Mouse (Mus musculus): Measurements from ENCODE around the gene Nfix. TPM values are rescaled to one million over a fixed set of nuclear protein-coding genes. Genes with fewer than 3 reads are reported as not detected.

Nfix gene
- polyA plus RNA-seq, 1 experiment: 82.8 TPM

GRCm38 (mm10) chr8:84799136-84799931, 810 bp downstream of the Nfix start:
- Histone ChIP-seq H3K4me1 (ENCODE audit: control insufficient read depth, insufficient read depth, low read length) (peaks cover 15% of the 10 kb centered on the region), H3K27ac (ENCODE audit: insufficient read depth, low read length) (peak overlapping the region; percentile 93), H3K4me3 (ENCODE audit: insufficient read depth, low read length) (peak overlapping the region; percentile 41)
- TF ChIP-seq CTCF (IDR thresholded peaks at IDR 0.05; ENCODE audit: extremely low read depth, insufficient read depth, low read length) (no peak), POLR2A (IDR thresholded peaks at IDR 0.05; ENCODE audit: extremely low read depth, insufficient read depth, low read length) (no peak)

GRCm38 (mm10) chr8:84798446-84799135, 1.6 kb downstream of the Nfix start:
- no peak for TF ChIP-seq POLR2A (IDR thresholded peaks at IDR 0.05; ENCODE audit: extremely low read depth, insufficient read depth, low read length)
- no peak for TF ChIP-seq CTCF (IDR thresholded peaks at IDR 0.05; ENCODE audit: extremely low read depth, insufficient read depth, low read length)
- Histone ChIP-seq H3K27ac (ENCODE audit: insufficient read depth, low read length) (peak overlapping the region; percentile 93), H3K4me3 (ENCODE audit: insufficient read depth, low read length) (peak overlapping the region; percentile 41), H3K4me1 (ENCODE audit: control insufficient read depth, insufficient read depth, low read length) (peaks cover 15% of the 10 kb centered on the region)

DNA sequence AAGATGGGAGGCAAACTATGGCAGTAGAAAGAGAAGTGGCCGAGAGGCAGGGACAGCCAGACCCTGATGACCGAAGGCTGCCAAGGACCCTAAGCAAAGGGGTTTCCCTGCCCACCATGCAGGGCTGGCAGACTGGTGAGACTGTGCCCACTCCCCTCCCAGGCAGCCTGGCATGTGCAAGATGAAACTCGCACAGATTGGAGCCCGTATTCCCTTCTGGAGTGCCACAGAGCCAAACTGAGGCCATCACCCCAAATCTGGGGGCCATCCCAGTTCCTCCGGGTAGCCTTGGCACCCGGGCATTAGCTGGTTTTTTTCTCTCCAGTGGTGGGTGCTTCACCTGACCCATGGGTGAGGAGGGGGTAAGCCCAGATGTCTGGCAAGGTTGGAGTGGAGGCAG, 2.2 kb downstream of the Nfix start:
- no peak for TF ChIP-seq POLR2A (IDR thresholded peaks at IDR 0.05; ENCODE audit: extremely low read depth, insufficient read depth, low read length)
- no peak for TF ChIP-seq CTCF (IDR thresholded peaks at IDR 0.05; ENCODE audit: extremely low read depth, insufficient read depth, low read length)
- Histone ChIP-seq H3K27ac (ENCODE audit: insufficient read depth, low read length) (peak overlapping the region; percentile 93; the same call in 1 of the 2 replicates), H3K4me3 (ENCODE audit: insufficient read depth, low read length) (peak overlapping the region; percentile 41; the same call in 1 of the 2 replicates), H3K4me1 (ENCODE audit: control insufficient read depth, insufficient read depth, low read length) (peaks cover 20% of the 10 kb centered on the region)

DNA sequence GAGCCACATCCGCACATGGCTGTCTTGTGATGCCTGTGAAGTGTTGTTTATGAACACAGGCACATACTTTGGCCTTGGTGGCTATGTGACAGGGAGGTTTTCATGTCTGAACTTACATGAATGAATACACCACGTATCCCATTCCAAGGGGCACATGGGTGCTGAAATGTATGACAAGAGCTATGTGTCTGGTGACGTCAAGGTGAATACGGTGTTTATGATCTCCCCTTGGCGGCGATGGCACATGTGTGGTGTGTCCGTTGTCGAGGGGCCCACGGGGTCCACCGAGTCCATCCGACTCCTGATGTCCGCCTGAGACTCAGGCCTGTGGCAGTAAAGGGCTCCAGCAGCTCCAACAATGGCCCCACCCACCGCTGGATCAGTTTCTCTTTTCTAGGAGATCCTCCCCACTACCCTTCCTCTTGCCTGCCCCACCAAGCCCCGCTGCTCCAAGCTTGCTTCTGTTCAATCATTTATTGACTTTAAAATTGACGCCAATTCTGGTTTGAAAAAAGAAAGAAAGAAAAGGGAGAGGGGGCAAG, 2.8 kb downstream of the Nfix start:
- TF ChIP-seq POLR2A (IDR thresholded peaks at IDR 0.05; ENCODE audit: extremely low read depth, insufficient read depth, low read length): no peak
- no peak for TF ChIP-seq CTCF (IDR thresholded peaks at IDR 0.05; ENCODE audit: extremely low read depth, insufficient read depth, low read length)
- Histone ChIP-seq H3K4me3 (ENCODE audit: insufficient read depth, low read length) (no peak overlapping the region; the same call in 1 of the 2 replicates), H3K27ac (ENCODE audit: insufficient read depth, low read length) (peak overlapping the region; percentile 93; the same call in 1 of the 2 replicates), H3K4me1 (ENCODE audit: control insufficient read depth, insufficient read depth, low read length) (peaks cover 22% of the 10 kb centered on the region)

GRCm38 (mm10) chr8:84794486-84794885, 5.7 kb downstream of the Nfix start:
- no peak for TF ChIP-seq CTCF (IDR thresholded peaks at IDR 0.05; ENCODE audit: extremely low read depth, insufficient read depth, low read length)
- no peak for TF ChIP-seq POLR2A (IDR thresholded peaks at IDR 0.05; ENCODE audit: extremely low read depth, insufficient read depth, low read length)
- no peak overlapping the region for H3K4me3 ChIP-seq (ENCODE audit: insufficient read depth, low read length)
- H3K4me1 ChIP-seq (ENCODE audit: control insufficient read depth, insufficient read depth, low read length): peaks cover 19% of the 10 kb centered on the region
- H3K27ac ChIP-seq (ENCODE audit: insufficient read depth, low read length): peak overlapping the region; percentile 95

GRCm38 (mm10) chr8:84793791-84794485, 6.2 kb downstream of the Nfix start:
- H3K4me3 ChIP-seq (ENCODE audit: insufficient read depth, low read length): 0 out of 2 replicates have a peak overlapping the region, but pooled peaks have one; percentile 3
- peak overlapping the region; percentile 95 for H3K27ac ChIP-seq (ENCODE audit: insufficient read depth, low read length)
- peaks cover 23% of the 10 kb centered on the region for H3K4me1 ChIP-seq (ENCODE audit: control insufficient read depth, insufficient read depth, low read length)
- TF ChIP-seq POLR2A (IDR thresholded peaks at IDR 0.05; ENCODE audit: extremely low read depth, insufficient read depth, low read length) (peak; percentile 36; the same call in 1 of the 2 replicates), CTCF (IDR thresholded peaks at IDR 0.05; ENCODE audit: extremely low read depth, insufficient read depth, low read length) (no peak)

DNA sequence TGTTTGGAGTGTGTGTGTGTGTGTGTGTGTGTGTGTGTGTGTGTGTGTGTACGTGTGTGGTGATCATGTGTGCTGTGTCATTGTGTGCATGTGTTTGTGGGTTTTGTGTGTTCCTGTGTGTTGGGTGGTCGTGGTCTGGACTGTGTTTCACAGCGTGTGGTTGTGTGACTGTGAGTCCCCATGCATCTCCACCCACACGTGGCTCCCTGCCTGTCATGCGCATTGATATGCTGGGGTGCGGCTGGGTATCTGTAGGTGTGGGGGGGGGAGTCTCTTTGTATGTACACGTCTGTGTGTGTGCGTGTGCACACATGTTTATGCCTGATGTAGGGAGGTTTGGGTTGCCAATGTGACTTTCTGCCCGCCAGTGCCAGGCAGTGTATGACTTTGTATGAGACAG, 7.0 kb downstream of the Nfix start:
- Histone ChIP-seq H3K4me1 (ENCODE audit: control insufficient read depth, insufficient read depth, low read length) (peaks cover 26% of the 10 kb centered on the region), H3K27ac (ENCODE audit: insufficient read depth, low read length) (peak overlapping the region; percentile 93), H3K4me3 (ENCODE audit: insufficient read depth, low read length) (0 out of 2 replicates have a peak overlapping the region, but pooled peaks have one; percentile 3)
- TF ChIP-seq POLR2A (IDR thresholded peaks at IDR 0.05; ENCODE audit: extremely low read depth, insufficient read depth, low read length): no peak
- TF ChIP-seq CTCF (IDR thresholded peaks at IDR 0.05; ENCODE audit: extremely low read depth, insufficient read depth, low read length): no peak

DNA sequence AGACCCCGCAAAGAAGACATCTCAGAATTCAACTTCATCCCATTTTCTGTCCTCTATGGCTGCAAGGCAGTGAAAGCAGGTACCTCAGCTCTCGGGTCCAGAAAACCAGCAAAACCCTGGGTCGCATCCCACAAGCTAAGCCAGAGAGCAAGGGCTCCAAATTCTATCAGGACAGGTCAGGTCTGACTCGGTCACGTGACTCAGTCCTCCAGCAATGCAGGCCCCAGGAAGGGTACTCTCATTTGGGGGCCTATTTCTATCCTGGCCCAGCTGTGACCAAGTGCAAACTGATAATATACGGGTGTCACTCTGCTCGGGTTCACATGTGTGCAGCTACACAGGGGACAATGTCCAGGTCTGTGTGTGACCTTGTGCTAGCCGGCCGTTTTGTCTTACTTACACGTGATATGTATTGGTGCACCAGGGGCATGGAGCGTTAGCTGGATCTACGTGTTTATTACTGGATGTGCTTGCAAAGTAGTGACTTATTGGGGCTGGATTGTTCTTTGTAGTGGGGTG, 7.7 kb downstream of the Nfix start:
- Histone ChIP-seq H3K4me3 (ENCODE audit: insufficient read depth, low read length) (no peak overlapping the region), H3K27ac (ENCODE audit: insufficient read depth, low read length) (no peak overlapping the region), H3K4me1 (ENCODE audit: control insufficient read depth, insufficient read depth, low read length) (peaks cover 28% of the 10 kb centered on the region)
- TF ChIP-seq CTCF (IDR thresholded peaks at IDR 0.05; ENCODE audit: extremely low read depth, insufficient read depth, low read length) (no peak), POLR2A (IDR thresholded peaks at IDR 0.05; ENCODE audit: extremely low read depth, insufficient read depth, low read length) (no peak)

DNA sequence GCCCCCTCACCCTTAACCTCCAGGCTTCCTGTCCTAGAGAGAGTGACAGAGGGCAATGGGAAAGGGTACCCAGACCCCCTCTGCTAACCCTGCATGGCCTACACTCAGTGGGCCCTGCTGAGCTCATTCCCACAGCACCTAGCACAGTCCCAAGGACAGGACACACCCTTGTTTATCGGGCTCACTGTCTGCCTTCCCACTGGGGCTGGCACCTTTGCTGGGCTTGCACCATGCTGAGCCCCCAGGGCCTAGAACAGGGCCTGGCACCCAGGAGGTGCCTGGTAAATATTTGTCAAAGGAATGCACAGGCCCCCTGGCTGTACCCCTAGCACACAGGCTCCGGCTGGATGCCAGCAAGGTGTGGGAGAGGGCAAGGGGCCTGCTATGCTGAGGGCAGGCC, 9.6 kb downstream of the Nfix start:
- Histone ChIP-seq H3K27ac (ENCODE audit: insufficient read depth, low read length) (peak overlapping the region; percentile 57), H3K4me1 (ENCODE audit: control insufficient read depth, insufficient read depth, low read length) (peaks cover 30% of the 10 kb centered on the region), H3K4me3 (ENCODE audit: insufficient read depth, low read length) (no peak overlapping the region)
- TF ChIP-seq POLR2A (IDR thresholded peaks at IDR 0.05; ENCODE audit: extremely low read depth, insufficient read depth, low read length) (no peak), CTCF (IDR thresholded peaks at IDR 0.05; ENCODE audit: extremely low read depth, insufficient read depth, low read length) (no peak)

Measured in cortical plate, adult 2 months (tissue).